Mouse (Mus musculus): ENCODE data around the gene Kcnip4. TPM values are rescaled to one million over a fixed set of nuclear protein-coding genes. Genes with fewer than 3 reads are reported as not detected.

The Kcnip4 gene
- total RNA-seq, 2 experiments from 2014 or later = 55.1 to 56.0 TPM

- Histone ChIP-seq H3K27ac (no peak overlapping the region), H3K4me3 (peak overlapping the region; percentile 23)
- TF ChIP-seq CTCF (IDR thresholded peaks at IDR 0.05) = no peak
- intact Hi-C loops (cut with DNase I) = no loop called here
- DNase-seq (ENCODE audit: extremely low spot score in 1 of 2, low spot score in 2 of 2) = no peak
Measured at GRCm38 (mm10) chr5:48599481-48600040, 925.1 kb downstream of the Kcnip4 start.

- no peak for TF ChIP-seq CTCF (IDR thresholded peaks at IDR 0.05)
- no peak for DNase-seq (ENCODE audit: extremely low spot score in 1 of 2, low spot score in 2 of 2)
- Histone ChIP-seq H3K27ac (no peak overlapping the region), H3K4me3 (no peak overlapping the region)
- intact Hi-C loops (cut with DNase I) = no loop called here
Measured at GRCm38 (mm10) chr5:48588014-48588413, 936.7 kb downstream of the Kcnip4 start.

GRCm38 (mm10) chr5:48583431-48583830 is 941.3 kb downstream of the Kcnip4 start:
- intact Hi-C loops (cut with DNase I) = no loop called here
- TF ChIP-seq CTCF (IDR thresholded peaks at IDR 0.05) = no peak
- DNase-seq (ENCODE audit: extremely low spot score in 1 of 2, low spot score in 2 of 2) = no peak
- H3K4me3 ChIP-seq = no peak overlapping the region
- H3K27ac ChIP-seq = no peak overlapping the region

GRCm38 (mm10) chr5:48563996-48564587 is 960.6 kb downstream of the Kcnip4 start:
- DNase-seq (ENCODE audit: extremely low spot score in 1 of 2, low spot score in 2 of 2) = no peak
- TF ChIP-seq CTCF (IDR thresholded peaks at IDR 0.05) = no peak
- H3K27ac ChIP-seq = no peak overlapping the region
- intact Hi-C loops (cut with DNase I) = no loop called here
- H3K4me3 ChIP-seq = no peak overlapping the region

GRCm38 (mm10) chr5:48551753-48552152 is 973.0 kb downstream of the Kcnip4 start:
- Histone ChIP-seq H3K4me3 (no peak overlapping the region), H3K27ac (no peak overlapping the region)
- no peak for TF ChIP-seq CTCF (IDR thresholded peaks at IDR 0.05)
- no peak for DNase-seq (ENCODE audit: extremely low spot score in 1 of 2, low spot score in 2 of 2)
- intact Hi-C loops (cut with DNase I) = no loop called here

GRCm38 (mm10) chr5:48545825-48546224 is 978.9 kb downstream of the Kcnip4 start:
- H3K27ac ChIP-seq = no peak overlapping the region
- intact Hi-C loops (cut with DNase I) = no loop called here
- no peak overlapping the region for H3K4me3 ChIP-seq
- no peak for TF ChIP-seq CTCF (IDR thresholded peaks at IDR 0.05)
- DNase-seq (ENCODE audit: extremely low spot score in 1 of 2, low spot score in 2 of 2) = no peak

- Histone ChIP-seq H3K4me3 (no peak overlapping the region), H3K27ac (no peak overlapping the region)
- DNase-seq (ENCODE audit: extremely low spot score in 1 of 2, low spot score in 2 of 2) = no peak
- intact Hi-C loops (cut with DNase I) = no loop called here
- no peak for TF ChIP-seq CTCF (IDR thresholded peaks at IDR 0.05)
Measured at GRCm38 (mm10) chr5:48544784-48545734, 979.6 kb downstream of the Kcnip4 start.

- intact Hi-C loops (cut with DNase I) = no loop called here
Measured at GRCm38 (mm10) chr5:48518035-48518434, 1006.7 kb downstream of the Kcnip4 start.

GRCm38 (mm10) chr5:48513354-48513753 is 1011.4 kb downstream of the Kcnip4 start:
- intact Hi-C loops (cut with DNase I) = no loop called here
- Histone ChIP-seq H3K4me3 (no peak overlapping the region), H3K27ac (no peak overlapping the region)
- TF ChIP-seq CTCF (IDR thresholded peaks at IDR 0.05) = no peak
- DNase-seq (ENCODE audit: extremely low spot score in 1 of 2, low spot score in 2 of 2) = no peak

More at GRCm38 (mm10) chr5:48518035-48518434, 1006.7 kb downstream of the Kcnip4 start:
- no peak for TF ChIP-seq CTCF (IDR thresholded peaks at IDR 0.05)
- H3K4me3 ChIP-seq = no peak overlapping the region
- DNase-seq (ENCODE audit: extremely low spot score in 1 of 2, low spot score in 2 of 2) = no peak
- no peak overlapping the region for H3K27ac ChIP-seq

- H3K27ac ChIP-seq = no peak overlapping the region
- H3K4me3 ChIP-seq = no peak overlapping the region
- intact Hi-C loops (cut with DNase I) = no loop called here
- no peak for TF ChIP-seq CTCF (IDR thresholded peaks at IDR 0.05)
- no peak for DNase-seq (ENCODE audit: extremely low spot score in 1 of 2, low spot score in 2 of 2)
Measured at GRCm38 (mm10) chr5:48511357-48511756, 1013.4 kb downstream of the Kcnip4 start.

- Histone ChIP-seq H3K27ac (no peak overlapping the region), H3K4me3 (no peak overlapping the region)
- TF ChIP-seq CTCF (IDR thresholded peaks at IDR 0.05) = no peak
- intact Hi-C loops (cut with DNase I) = no loop called here
- no peak for DNase-seq (ENCODE audit: extremely low spot score in 1 of 2, low spot score in 2 of 2)
Measured at GRCm38 (mm10) chr5:48510241-48510640, 1014.5 kb downstream of the Kcnip4 start.
